Mouse (Mus musculus) C2C12 (cell line): ENCODE data around the gene Phlpp1.

ENCODE experiments used
- CTCF ChIP-seq: IDR thresholded peaks from one replicate; pipeline ENCODE4 v1.5.1; 2011; ENCODE audit not compliant: control insufficient read depth, insufficient read depth, insufficient read length
- FOSL1 ChIP-seq: IDR thresholded peaks from one replicate; pipeline ENCODE4 v1.8.0; 2011; ENCODE audit warnings: mild to moderate bottlenecking, low read length; ENCODE audit not compliant: poor library complexity, insufficient read depth, severe bottlenecking
- MYOD1 ChIP-seq: IDR thresholded peaks from one replicate; pipeline ENCODE4 v1.6.1; 2011; ENCODE audit warnings: low read depth; ENCODE audit not compliant: control insufficient read depth, insufficient read length

GRCm38 (mm10) chr1:106221371-106221770 lies 49.8 kb downstream of the Phlpp1 start:
- TF ChIP-seq CTCF (no peak), FOSL1 (no peak), MYOD1 (no peak)
